In genomic region chr7:112228827-112229498, GRCm38 (mm10) we compare ENCODE assay signal across 8 mouse cellular contexts. TPM values are rescaled to one million over a fixed set of nuclear protein-coding genes. Genes with fewer than 3 reads are reported as not detected.
DNase-seq lines count a peak whose midpoint lies in the region; ATAC-seq and TF ChIP-seq lines count a peak whose summit lies in the region.

No protein-coding gene starts in this region.

- no peaks in the 10 kb centered on the region for H3K9me3 ChIP-seq in heart, embryonic 13.5 days
- no peaks in the 10 kb centered on the region for H3K9me3 ChIP-seq in lung, postnatal 0 days (ENCODE audit: low read length)
- H3K9me3 ChIP-seq in stomach, postnatal 0 days (ENCODE audit: control insufficient read depth, low read length) = no peaks in the 10 kb centered on the region

- peak overlapping the region; percentile 85 for H3K4me2 ChIP-seq in heart, embryonic 13.5 days
- H3K4me2 ChIP-seq in lung, postnatal 0 days (replicated peaks; ENCODE audit: low read depth, low read length) = peak overlapping the region; percentile 17; the same call in 1 of the 2 replicates
- H3K4me2 ChIP-seq in stomach, postnatal 0 days (replicated peaks; ENCODE audit: low read depth) = no peak overlapping the region

- no peak for ATAC-seq in cerebellum, adult (ENCODE audit: insufficient number of reproducible peaks, low FRiP score, low TSS enrichment)
- no peak for ATAC-seq in heart, embryonic 13.5 days (ENCODE audit: extremely low read depth, insufficient number of reproducible peaks, low FRiP score, low TSS enrichment)
- 0 out of 2 replicates have a peak, but pooled peaks have one; percentile 1 for ATAC-seq in lung, postnatal 0 days
- no peak for ATAC-seq in stomach, postnatal 0 days (ENCODE audit: low FRiP score, low TSS enrichment)

- H3K27ac ChIP-seq in cerebellum, adult 2 months (ENCODE audit: insufficient read depth, low read length) = 0 out of 2 replicates have a peak overlapping the region, but pooled peaks have one; percentile 6
- H3K27ac ChIP-seq in heart, embryonic 13.5 days (replicated peaks) = peak overlapping the region; percentile 94
- H3K27ac ChIP-seq in lung, postnatal 0 days (ENCODE audit: low read length) = no peak overlapping the region
- no peak overlapping the region for H3K27ac ChIP-seq in stomach, postnatal 0 days (replicated peaks)
- H3K27ac ChIP-seq in thymus, adult 2 months (ENCODE audit: control insufficient read depth, insufficient read depth, low read length) = no peak overlapping the region

- TF ChIP-seq EP300 in lung, postnatal 0 days (IDR thresholded peaks at IDR 0.05) = no peak
- no peak for TF ChIP-seq EP300 in stomach, postnatal 0 days (optimal IDR thresholded peaks at IDR 0.05)

- 14% methylated on average over 20 of the region's 20 CpGs for WGBS in cerebellum, adult 2 months
- WGBS in heart, embryonic 13.5 days = 20% methylated on average over 20 of the region's 20 CpGs
- 38% methylated on average over 20 of the region's 20 CpGs for WGBS in lung, postnatal 0 days
- 60% methylated on average over 20 of the region's 20 CpGs for WGBS in stomach, postnatal 0 days
- 92% methylated on average over 20 of the region's 20 CpGs for WGBS in thymus, adult 2 months

- no peaks in the 10 kb centered on the region for H3K27me3 ChIP-seq in cerebellum, adult 2 months (ENCODE audit: control insufficient read depth, insufficient read depth, low read length)
- H3K27me3 ChIP-seq in heart, embryonic 13.5 days (replicated peaks) = no peaks in the 10 kb centered on the region
- H3K27me3 ChIP-seq in lung, postnatal 0 days (replicated peaks; ENCODE audit: insufficient read depth, low read length) = no peaks in the 10 kb centered on the region
- H3K27me3 ChIP-seq in stomach, postnatal 0 days (ENCODE audit: control insufficient read depth, insufficient read depth, low read length) = no peaks in the 10 kb centered on the region
- H3K27me3 ChIP-seq in thymus, adult 2 months (ENCODE audit: control insufficient read depth, insufficient read depth, low read length) = no peaks in the 10 kb centered on the region

- H3K36me3 ChIP-seq in heart, embryonic 13.5 days = peaks cover 61% of the 10 kb centered on the region
- no peaks in the 10 kb centered on the region for H3K36me3 ChIP-seq in lung, postnatal 0 days (ENCODE audit: insufficient read depth, low read length)
- no peaks in the 10 kb centered on the region for H3K36me3 ChIP-seq in stomach, postnatal 0 days (ENCODE audit: control insufficient read depth, insufficient read depth, low read length)
- H3K36me3 ChIP-seq in thymus, adult 2 months (ENCODE audit: control insufficient read depth, insufficient read depth, low read length) = no peaks in the 10 kb centered on the region

- no peak for DNase-seq in cerebellum, adult 2 months
- DNase-seq in brain, embryonic 14.5 days (ENCODE audit: low read depth) = peak; percentile 63
- peak; percentile 49 for DNase-seq in lung, postnatal 0 days (ENCODE audit: low spot score)
- no peak for DNase-seq in stomach, postnatal 0 days (ENCODE audit: low spot score)
- DNase-seq in thymus, adult 2 months = no peak
- DNase-seq in kidney, adult 9 months = no peak

- no peak for TF ChIP-seq POLR2A in cerebellum, adult 2 months (IDR thresholded peaks at IDR 0.05; ENCODE audit: borderline replicate concordance, insufficient read depth, low read length)
- no peak for TF ChIP-seq POLR2A in brain, embryonic 14.5 days (IDR thresholded peaks at IDR 0.05; ENCODE audit: borderline replicate concordance, extremely low read depth, insufficient read depth, insufficient read length, poor library complexity, severe bottlenecking)
- no peak for TF ChIP-seq POLR2A in thymus, adult 2 months (IDR thresholded peaks at IDR 0.05; ENCODE audit: control insufficient read depth, extremely low read depth, insufficient read depth, low read length, poor library complexity)

- H3K4me1 ChIP-seq in cerebellum, adult 2 months (ENCODE audit: control insufficient read depth, insufficient read depth, low read length) = peaks cover 49% of the 10 kb centered on the region
- peaks cover 84% of the 10 kb centered on the region for H3K4me1 ChIP-seq in heart, embryonic 13.5 days
- peaks cover 11% of the 10 kb centered on the region; the same call in 1 of the 2 replicates for H3K4me1 ChIP-seq in lung, postnatal 0 days (ENCODE audit: insufficient read depth, low read depth, low read length)
- H3K4me1 ChIP-seq in stomach, postnatal 0 days (replicated peaks; ENCODE audit: control insufficient read depth, insufficient read depth) = peaks cover 5% of the 10 kb centered on the region
- H3K4me1 ChIP-seq in thymus, adult 2 months (replicated peaks; ENCODE audit: control insufficient read depth, insufficient read depth, low read length) = peaks cover 20% of the 10 kb centered on the region

- peak overlapping the region; percentile 46 for H3K4me3 ChIP-seq in cerebellum, adult 2 months (replicated peaks; ENCODE audit: insufficient read depth, low read depth, low read length)
- H3K4me3 ChIP-seq in heart, embryonic 13.5 days = peak overlapping the region; percentile 87
- H3K4me3 ChIP-seq in lung, postnatal 0 days (ENCODE audit: low read depth, low read length) = no peak overlapping the region
- no peak overlapping the region for H3K4me3 ChIP-seq in stomach, postnatal 0 days (ENCODE audit: low read depth, low read length)
- no peak overlapping the region for H3K4me3 ChIP-seq in thymus, adult 2 months (ENCODE audit: control insufficient read depth, insufficient read depth, low read length)

- no peak for TF ChIP-seq CTCF in cerebellum, adult 2 months (IDR thresholded peaks at IDR 0.05; ENCODE audit: borderline replicate concordance, insufficient read depth, low read depth, low read length)
- TF ChIP-seq CTCF in brain, embryonic 14.5 days (IDR thresholded peaks at IDR 0.05; ENCODE audit: borderline replicate concordance, extremely low read depth, insufficient read depth, insufficient read length) = no peak
- TF ChIP-seq CTCF in lung, postnatal 0 days (IDR thresholded peaks at IDR 0.05) = peak; percentile 11; the same call in 1 of the 2 replicates
- TF ChIP-seq CTCF in stomach, postnatal 0 days (IDR thresholded peaks at IDR 0.05; ENCODE audit: low read depth) = no peak
- TF ChIP-seq CTCF in thymus, adult 2 months (IDR thresholded peaks at IDR 0.05; ENCODE audit: borderline replicate concordance, control insufficient read depth, extremely low read depth, insufficient read depth, low read length, poor library complexity) = no peak

- peak overlapping the region; percentile 93 for H3K9ac ChIP-seq in heart, embryonic 13.5 days
- H3K9ac ChIP-seq in lung, postnatal 0 days (replicated peaks; ENCODE audit: low read depth) = no peak overlapping the region
- H3K9ac ChIP-seq in stomach, postnatal 0 days (ENCODE audit: low read length) = no peak overlapping the region

RNA-seq across cellular contexts. Expression of gene Mical2, which starts 3.3 kb away (rescaled TPM):
- 173 and 203 TPM in 2 replicates for polyA plus RNA-seq in cerebellum, adult 2 months (2012; rRNA removed)
- polyA plus RNA-seq in brain, embryonic 14.5 days (2012; rRNA removed) = 4.8 TPM in 2 replicates
- polyA plus RNA-seq in heart, embryonic 13.5 days (2015; fragmentation: Nextera tagmentation; extraction: Ambion mirVana) = 105 and 109 TPM in 2 replicates
- 19.7 and 21.5 TPM in 2 replicates for polyA plus RNA-seq in lung, postnatal 0 days (2015; fragmentation: Nextera tagmentation; extraction: Ambion mirVana)
- polyA plus RNA-seq in stomach, postnatal 0 days (2015; fragmentation: Nextera tagmentation; extraction: Ambion mirVana) = 8.4 and 8.8 TPM in 2 replicates
- polyA plus RNA-seq in thymus, adult 2 months (2012; rRNA removed) = 3.5 TPM in 2 replicates

Comparison
In these comparisons a context has a peak if more than half of its experiments do, and no peak if none do; other contexts are left out.
1. DNase-seq: peak in brain, embryonic 14.5 days (single experiment) and lung, postnatal 0 days (single experiment); none in cerebellum, adult 2 months (0 of 2), stomach, postnatal 0 days (single experiment), thymus, adult 2 months (single experiment) and kidney, adult 9 months (single experiment).
2. H3K27ac ChIP-seq: peak in cerebellum, adult 2 months (single experiment) and heart, embryonic 13.5 days (single experiment); none in lung, postnatal 0 days (single experiment), stomach, postnatal 0 days (single experiment) and thymus, adult 2 months (single experiment).
3. H3K4me3 ChIP-seq: peak in cerebellum, adult 2 months (single experiment) and heart, embryonic 13.5 days (single experiment); none in lung, postnatal 0 days (single experiment), stomach, postnatal 0 days (single experiment) and thymus, adult 2 months (single experiment).